Mouse (Mus musculus) C2C12 (cell line): ENCODE results near the gene Lmx1b. TPM values are rescaled to one million over a fixed set of nuclear protein-coding genes. Genes with fewer than 3 reads are reported as not detected.

Source experiments
- H3K27me3 ChIP-seq: one replicate; pipeline ENCODE4 v1.6.1; 2011; ENCODE audit not compliant: control insufficient read depth, insufficient read depth, insufficient read length
- H3K36me3 ChIP-seq: one replicate; pipeline ENCODE4 v1.6.1; 2011; ENCODE audit not compliant: control insufficient read depth, insufficient read depth
- H3K4me3 ChIP-seq: one replicate; pipeline ENCODE4 v1.5.1; 2011; ENCODE audit warnings: mild to moderate bottlenecking, control low read depth; ENCODE audit not compliant: poor library complexity, insufficient read depth, severe bottlenecking
- H3K79me2 ChIP-seq: one replicate; pipeline ENCODE4 v1.6.1; 2011; ENCODE audit not compliant: control insufficient read depth, insufficient read depth
- H3K79me3 ChIP-seq: one replicate; pipeline ENCODE4 v1.6.1; 2011; ENCODE audit warnings: low read depth, control low read depth
- H3ac ChIP-seq: one replicate; pipeline ENCODE3; 2011; ENCODE audit warnings: low read depth; ENCODE audit not compliant: control insufficient read depth, insufficient read length
- CEBPB ChIP-seq: IDR thresholded peaks from one replicate; pipeline ENCODE4 v1.6.1; 2011; ENCODE audit warnings: low read depth, mild to moderate bottlenecking, control low read depth, moderate library complexity
- CTCF ChIP-seq: IDR thresholded peaks from one replicate; pipeline ENCODE4 v1.5.1; 2011; ENCODE audit not compliant: control insufficient read depth, insufficient read depth, insufficient read length
- FOSL1 ChIP-seq: IDR thresholded peaks from one replicate; pipeline ENCODE4 v1.8.0; 2011; ENCODE audit warnings: mild to moderate bottlenecking, low read length; ENCODE audit not compliant: poor library complexity, insufficient read depth, severe bottlenecking
- MAX ChIP-seq: IDR thresholded peaks from one replicate; pipeline ENCODE4 v1.6.1; 2011; ENCODE audit warnings: mild to moderate bottlenecking, control low read depth
- MYOD1 ChIP-seq: IDR thresholded peaks from one replicate; pipeline ENCODE4 v1.6.1; 2011; ENCODE audit warnings: low read depth; ENCODE audit not compliant: control insufficient read depth, insufficient read length
- MYOG ChIP-seq: IDR thresholded peaks from one replicate; pipeline ENCODE4 v1.6.1; 2011; ENCODE audit not compliant: control insufficient read depth, insufficient read length; ENCODE audit errors: extremely low read depth
- USF1 ChIP-seq: IDR thresholded peaks from one replicate; pipeline ENCODE4 v1.6.1; 2011; ENCODE audit warnings: low read depth, mild to moderate bottlenecking, control low read depth, moderate library complexity
- polyA plus RNA-seq: library from polyadenylated mRNA; unstranded; fragments of >200 nt; fragmentation: generic; extraction: Trizol; gene quantifications from one replicate; pipeline ENCODE4 v1.2.1, GENCODE M21; 2012; ENCODE audit warnings: missing spikeins

Lmx1b gene
- polyA plus RNA-seq, 1 experiment: not detected

DNA sequence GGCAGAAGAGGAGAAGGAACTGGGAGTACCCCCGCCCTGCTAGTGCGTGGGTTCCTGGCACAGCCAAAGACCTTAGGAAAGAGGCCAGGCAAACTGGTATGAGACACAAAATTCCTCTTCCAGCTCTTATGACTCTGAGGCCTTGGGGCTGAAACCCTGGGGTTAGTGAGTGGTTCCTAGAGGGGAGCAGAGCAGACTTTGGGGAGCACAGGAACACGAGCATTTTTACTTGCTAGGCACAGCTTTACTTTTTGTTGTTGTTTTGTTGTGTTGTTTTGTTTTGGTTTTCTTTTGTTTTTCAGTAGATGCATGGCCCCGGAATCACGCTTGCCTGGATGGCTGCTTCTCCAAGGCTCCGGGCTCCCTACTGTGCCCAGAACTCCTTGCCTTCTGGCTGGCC, 10.7 kb downstream of the Lmx1b start:
- Histone ChIP-seq H3K27me3 (peaks cover 100% of the 10 kb centered on the region), H3K4me3 (no peak overlapping the region), H3ac (no peak overlapping the region), H3K36me3 (no peaks in the 10 kb centered on the region), H3K79me3 (no peaks in the 10 kb centered on the region), H3K79me2 (no peaks in the 10 kb centered on the region)
- TF ChIP-seq MYOG (no peak), CTCF (no peak), MYOD1 (no peak), FOSL1 (no peak), CEBPB (no peak), MAX (no peak), USF1 (no peak)

DNA sequence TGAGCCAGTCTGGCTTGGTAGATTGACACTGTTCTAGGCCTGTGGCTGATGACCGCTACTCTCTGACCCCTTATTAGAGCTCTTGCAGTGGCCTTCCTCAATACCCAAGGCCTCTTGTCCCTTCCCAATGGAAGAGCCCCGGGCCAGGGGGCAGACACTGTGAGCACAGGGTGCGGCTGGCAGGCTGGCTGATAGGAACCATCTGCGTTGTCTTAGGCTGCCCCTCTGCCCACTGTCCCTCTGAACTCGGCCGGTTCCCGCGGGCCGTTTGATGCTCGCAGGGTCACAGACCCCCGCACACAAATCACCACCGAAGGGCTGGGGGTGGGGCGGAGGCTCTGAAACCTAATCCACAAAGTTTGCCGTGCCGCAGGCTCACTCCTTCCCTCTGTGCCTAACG, 11.5 kb downstream of the Lmx1b start:
- Histone ChIP-seq H3K27me3 (peaks cover 98% of the 10 kb centered on the region), H3K4me3 (no peak overlapping the region)

DNA sequence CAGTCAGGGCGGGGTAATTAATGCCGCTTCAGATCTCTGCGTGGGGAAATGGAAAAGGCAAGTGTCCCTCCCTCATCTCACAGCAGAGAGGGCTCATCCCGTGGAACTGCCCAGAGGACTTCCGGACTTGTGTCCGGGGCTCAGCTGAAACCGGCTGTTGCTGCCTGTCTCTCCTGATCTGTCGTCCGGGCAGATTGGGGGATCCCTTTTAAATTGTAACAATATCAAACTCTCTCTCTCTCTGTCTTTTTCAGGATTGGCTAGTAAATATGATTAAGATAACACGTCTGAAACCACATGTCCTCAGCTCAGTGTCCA, 13.3 kb downstream of the Lmx1b start:
- H3K79me3 ChIP-seq: no peaks in the 10 kb centered on the region
- TF ChIP-seq FOSL1 (no peak), MYOD1 (no peak), CTCF (no peak), MYOG (no peak), CEBPB (no peak), USF1 (no peak), MAX (no peak)

More for the DNA sequence above, 11.5 kb downstream of the Lmx1b start:
- Histone ChIP-seq H3K36me3 (no peaks in the 10 kb centered on the region), H3K79me3 (no peaks in the 10 kb centered on the region), H3K79me2 (no peaks in the 10 kb centered on the region), H3ac (no peak overlapping the region)
- no peak for TF ChIP-seq CTCF
- no peak for TF ChIP-seq MYOG
- TF ChIP-seq USF1: no peak
- no peak for TF ChIP-seq CEBPB
- TF ChIP-seq MAX: no peak
- no peak for TF ChIP-seq MYOD1
- TF ChIP-seq FOSL1: no peak

DNA sequence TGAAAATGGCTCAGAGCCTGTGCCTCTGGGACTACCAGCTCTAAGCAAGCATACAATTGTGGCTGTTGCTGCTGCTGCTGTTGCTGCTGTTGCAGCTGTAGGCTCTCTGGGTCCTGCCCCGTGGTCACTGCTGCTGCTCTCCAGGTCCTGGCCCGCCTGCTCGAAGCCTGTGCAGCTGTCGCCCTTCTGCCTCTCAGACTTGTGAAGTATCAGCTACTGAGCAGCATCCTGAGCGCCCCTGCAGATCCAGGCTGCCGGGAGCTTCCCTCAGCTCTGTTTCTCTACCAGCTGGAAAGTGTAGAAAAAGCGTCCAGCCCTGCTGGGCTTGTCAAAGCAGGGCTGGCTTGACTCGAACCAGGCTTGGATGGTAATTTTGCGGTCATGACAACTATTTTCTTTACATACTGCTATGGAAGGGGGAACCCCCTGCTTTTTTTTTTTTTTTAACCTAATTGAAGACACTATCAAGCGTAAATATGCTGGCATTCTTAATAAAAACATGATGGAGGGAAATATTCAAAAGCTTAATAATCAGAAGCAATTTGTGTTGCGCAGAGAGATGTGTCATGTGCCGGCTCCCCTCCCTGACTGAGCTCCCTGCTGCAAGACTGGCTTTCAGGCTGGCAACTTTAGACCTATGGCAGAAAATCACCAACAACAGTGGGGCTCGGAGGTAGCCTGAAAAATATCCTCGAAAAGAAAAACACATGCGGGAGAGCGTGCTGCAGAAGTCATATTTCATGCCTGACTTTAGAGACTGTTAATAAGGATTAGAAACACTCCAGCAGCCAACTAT, 13.9 kb downstream of the Lmx1b start:
- no peak for TF ChIP-seq CTCF
- TF ChIP-seq CEBPB: no peak
- TF ChIP-seq MYOD1: no peak
- no peak for TF ChIP-seq USF1
- no peak for TF ChIP-seq MYOG
- no peak for TF ChIP-seq MAX
- no peak for TF ChIP-seq FOSL1
- no peak overlapping the region for H3ac ChIP-seq
- peaks cover 97% of the 10 kb centered on the region for H3K27me3 ChIP-seq
- H3K79me3 ChIP-seq: no peaks in the 10 kb centered on the region
- no peaks in the 10 kb centered on the region for H3K36me3 ChIP-seq
- H3K4me3 ChIP-seq: no peak overlapping the region
- no peaks in the 10 kb centered on the region for H3K79me2 ChIP-seq

More for the DNA sequence above, 13.3 kb downstream of the Lmx1b start:
- Histone ChIP-seq H3K36me3 (no peaks in the 10 kb centered on the region), H3K4me3 (no peak overlapping the region), H3K27me3 (peaks cover 98% of the 10 kb centered on the region), H3K79me2 (no peaks in the 10 kb centered on the region), H3ac (no peak overlapping the region)

DNA sequence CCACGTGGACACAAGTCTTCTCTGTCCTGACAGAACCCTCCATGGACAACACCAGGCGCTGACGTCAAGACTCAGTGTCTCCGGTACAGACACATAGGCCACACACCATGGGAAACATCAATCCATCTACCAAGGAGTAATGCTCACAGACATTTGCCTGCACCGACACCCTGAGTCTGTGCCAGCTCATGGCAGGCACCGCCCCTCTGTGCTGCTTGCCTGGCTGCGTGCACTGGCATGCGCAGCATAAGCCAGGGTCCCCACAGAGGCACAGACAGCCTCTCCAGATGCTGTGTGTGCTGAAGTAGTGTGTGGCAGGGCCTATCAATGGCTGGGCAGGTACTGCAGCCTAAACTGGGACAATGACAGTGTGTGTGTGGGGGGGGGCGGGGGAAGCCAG, 22.6 kb downstream of the Lmx1b start:
- H3K4me3 ChIP-seq: no peak overlapping the region
- no peak overlapping the region for H3ac ChIP-seq
- H3K79me3 ChIP-seq: no peaks in the 10 kb centered on the region
- H3K79me2 ChIP-seq: no peaks in the 10 kb centered on the region
- no peak for TF ChIP-seq MYOG
- no peaks in the 10 kb centered on the region for H3K36me3 ChIP-seq
- peaks cover 89% of the 10 kb centered on the region for H3K27me3 ChIP-seq

DNA sequence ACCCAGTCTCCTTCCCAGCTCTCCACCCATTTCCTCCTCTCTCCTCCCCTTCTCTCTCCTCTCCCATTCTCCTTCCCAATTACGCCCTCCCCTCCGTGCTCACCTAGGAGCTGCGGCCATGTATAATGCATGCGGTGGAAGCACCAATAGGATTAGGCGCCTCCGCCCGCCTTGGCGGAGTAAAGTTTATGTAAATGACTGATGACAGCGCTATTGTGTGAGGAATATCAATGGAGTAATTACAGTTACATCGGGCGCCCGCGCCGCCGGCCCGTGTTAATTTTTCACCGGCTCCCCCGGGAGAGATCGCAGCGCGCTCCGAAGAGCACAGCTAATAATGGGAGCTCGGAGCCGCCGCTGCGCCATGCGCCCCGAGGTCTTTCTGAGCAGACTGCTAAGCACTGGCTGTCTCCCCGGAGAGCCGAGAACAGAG, 23.9 kb downstream of the Lmx1b start:
- TF ChIP-seq FOSL1: no peak
- TF ChIP-seq MYOD1: no peak
- TF ChIP-seq MYOG: no peak
- no peak for TF ChIP-seq CEBPB
- TF ChIP-seq CTCF: no peak
- TF ChIP-seq MAX: no peak
- TF ChIP-seq USF1: no peak
- Histone ChIP-seq H3K4me3 (no peak overlapping the region), H3K27me3 (peaks cover 88% of the 10 kb centered on the region), H3ac (no peak overlapping the region), H3K79me2 (no peaks in the 10 kb centered on the region), H3K79me3 (no peaks in the 10 kb centered on the region), H3K36me3 (no peaks in the 10 kb centered on the region)
